ENCODE assay signal across 10 mouse cellular contexts in the genomic region with DNA sequence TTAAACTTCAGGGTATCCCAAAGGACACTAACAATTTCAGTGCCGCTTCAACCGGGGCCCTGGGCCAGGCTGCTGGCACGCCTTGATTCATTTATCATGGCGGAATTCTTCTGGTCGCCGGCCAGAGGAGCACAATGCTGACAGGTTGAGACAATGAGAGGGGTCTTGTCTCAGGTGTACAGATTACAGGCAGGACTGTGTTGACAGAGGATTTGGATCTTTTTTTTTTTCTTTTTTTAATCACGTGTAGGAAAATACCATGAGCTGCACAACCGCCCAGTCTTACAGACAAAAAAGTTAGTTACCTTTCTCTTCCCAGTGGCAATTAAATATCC.
DNase-seq lines count a peak whose midpoint lies in the region; ATAC-seq and TF ChIP-seq lines count a peak whose summit lies in the region.
"Had no signal": no experiment of that assay in that cellular context is flagged by ENCODE, and none has a peak within 500 bp of the region (broad histone marks: within the 10 kb centered on the region; RNA-seq: fewer than 3 reads in every experiment).

No protein-coding gene starts in this region.

- H3K4me3 ChIP-seq in heart, embryonic 16.5 days (ENCODE audit: low read length), result no peak overlapping the region
- no peak overlapping the region for H3K4me3 ChIP-seq in heart, embryonic 11.5 days (ENCODE audit: low read depth, low read length)
- no peak overlapping the region for H3K4me3 ChIP-seq in ES-Bruce4 (ENCODE audit: low read depth, low read length)
- H3K4me3 ChIP-seq in hindbrain, embryonic 11.5 days (ENCODE audit: low read depth, low read length), result no peak overlapping the region
- H3K4me3 ChIP-seq in midbrain, embryonic 14.5 days (replicated peaks; ENCODE audit: low read depth, low read length), result no peak overlapping the region
- H3K4me3 ChIP-seq: erythroblast, embryonic 14.5 days had no signal

- peak; percentile 23; the same call in 1 of the 2 replicates for ATAC-seq in heart, embryonic 16.5 days (replicated peaks; ENCODE audit: extremely low read depth, insufficient read depth, low FRiP score)
- ATAC-seq in heart, embryonic 11.5 days (replicated peaks; ENCODE audit: insufficient number of reproducible peaks, low FRiP score, low TSS enrichment), result no peak
- ATAC-seq in hindbrain, embryonic 11.5 days (ENCODE audit: low FRiP score), result no peak
- ATAC-seq in midbrain, embryonic 14.5 days (ENCODE audit: low FRiP score, low TSS enrichment), result no peak
- no peak for ATAC-seq in megakaryocyte progenitor cell, adult 5-6 weeks (replicated peaks; ENCODE audit: poor library complexity)

- H3K4me1 ChIP-seq in heart, embryonic 16.5 days (ENCODE audit: control insufficient read depth, insufficient read depth, low read length), result peaks cover 19% of the 10 kb centered on the region
- H3K4me1 ChIP-seq in heart, embryonic 11.5 days (ENCODE audit: control insufficient read depth, insufficient read depth, low read length), result peaks cover 6% of the 10 kb centered on the region; the same call in 1 of the 2 replicates
- no peaks in the 10 kb centered on the region for H3K4me1 ChIP-seq in ES-Bruce4 (ENCODE audit: control insufficient read depth, insufficient read depth, low read length)
- peaks cover 2% of the 10 kb centered on the region for H3K4me1 ChIP-seq in hindbrain, embryonic 11.5 days (replicated peaks; ENCODE audit: control insufficient read depth, insufficient read depth, low read length)
- H3K4me1 ChIP-seq in midbrain, embryonic 14.5 days (ENCODE audit: control insufficient read depth, insufficient read depth, low read length), result peaks cover 17% of the 10 kb centered on the region

- peak overlapping the region; percentile 40; the same call in 1 of the 2 replicates for H3K27ac ChIP-seq in heart, embryonic 16.5 days (ENCODE audit: low read length)
- H3K27ac ChIP-seq in heart, embryonic 11.5 days (ENCODE audit: low read depth, low read length), result no peak overlapping the region
- no peak overlapping the region for H3K27ac ChIP-seq in ES-Bruce4 (ENCODE audit: insufficient read depth, low read length)
- H3K27ac ChIP-seq in hindbrain, embryonic 11.5 days (ENCODE audit: low read depth, low read length), result peak overlapping the region; percentile 92
- peak overlapping the region; percentile 75 for H3K27ac ChIP-seq in midbrain, embryonic 14.5 days (replicated peaks; ENCODE audit: low read depth, low read length)
- H3K27ac ChIP-seq: macrophage had no signal

- 18% methylated on average over 8 of the region's 8 CpGs for WGBS in heart, embryonic 16.5 days
- WGBS in heart, embryonic 11.5 days (ENCODE audit: insufficient replicate concordance), result 41% methylated on average over 8 of the region's 8 CpGs
- WGBS in hindbrain, embryonic 11.5 days, result 27% methylated on average over 8 of the region's 8 CpGs
- 16% methylated on average over 8 of the region's 8 CpGs for WGBS in midbrain, embryonic 14.5 days

- no peak overlapping the region for H3K9ac ChIP-seq in heart, embryonic 16.5 days (ENCODE audit: low read length)
- H3K9ac ChIP-seq in heart, embryonic 11.5 days (ENCODE audit: low read depth, low read length), result no peak overlapping the region
- H3K9ac ChIP-seq in ES-Bruce4 (ENCODE audit: low read depth, poor library complexity, severe bottlenecking), result 0 out of 2 replicates have a peak overlapping the region, but pooled peaks have one; percentile 5
- H3K9ac ChIP-seq in hindbrain, embryonic 11.5 days (ENCODE audit: low read depth, low read length), result peak overlapping the region; percentile 46; the same call in 1 of the 2 replicates
- no peak overlapping the region for H3K9ac ChIP-seq in midbrain, embryonic 14.5 days (replicated peaks; ENCODE audit: low read length)

- no peak for DNase-seq in hindbrain, embryonic 11.5 days (ENCODE audit: low spot score)
- DNase-seq in midbrain, embryonic 14.5 days, result no peak
- DNase-seq in adrenal gland, adult (ENCODE audit: inconsistent age in 2 of 2, low spot score in 1 of 2), result no peak
- no peak for DNase-seq in yolk sac, embryonic 10.5 days (ENCODE audit: low spot score)

- H3K27me3 ChIP-seq in heart, embryonic 16.5 days (ENCODE audit: control insufficient read depth, insufficient read depth, low read length), result no peaks in the 10 kb centered on the region
- no peaks in the 10 kb centered on the region for H3K27me3 ChIP-seq in heart, embryonic 11.5 days (ENCODE audit: control insufficient read depth, insufficient read depth, low read length)
- no peaks in the 10 kb centered on the region for H3K27me3 ChIP-seq in ES-Bruce4 (ENCODE audit: control insufficient read depth, insufficient read depth, low read length, poor library complexity, severe bottlenecking)
- H3K27me3 ChIP-seq in hindbrain, embryonic 11.5 days (ENCODE audit: control insufficient read depth, insufficient read depth, low read length), result 0 out of 2 replicates have a peak, but pooled peaks cover 2% of the 10 kb centered on the region
- H3K27me3 ChIP-seq in midbrain, embryonic 14.5 days (ENCODE audit: control insufficient read depth, insufficient read depth, low read length), result 0 out of 2 replicates have a peak, but pooled peaks cover 3% of the 10 kb centered on the region

- TF ChIP-seq CTCF in ES-Bruce4 (IDR thresholded peaks at IDR 0.05; ENCODE audit: low read depth, low read length), result no peak

- TF ChIP-seq EP300 in ES-Bruce4 (IDR thresholded peaks at IDR 0.05; ENCODE audit: insufficient read depth, low read depth, low read length), result no peak

- H3K9me3 ChIP-seq in heart, embryonic 16.5 days (replicated peaks; ENCODE audit: control insufficient read depth, low read length), result no peaks in the 10 kb centered on the region
- no peaks in the 10 kb centered on the region for H3K9me3 ChIP-seq in heart, embryonic 11.5 days (replicated peaks; ENCODE audit: control insufficient read depth, low read length)
- H3K9me3 ChIP-seq in ES-Bruce4 (replicated peaks; ENCODE audit: control insufficient read depth, insufficient read depth, low read length, poor library complexity, severe bottlenecking), result no peaks in the 10 kb centered on the region
- no peaks in the 10 kb centered on the region for H3K9me3 ChIP-seq in hindbrain, embryonic 11.5 days (ENCODE audit: control insufficient read depth, low read length)
- no peaks in the 10 kb centered on the region for H3K9me3 ChIP-seq in midbrain, embryonic 14.5 days (ENCODE audit: control insufficient read depth, low read length)

- TF ChIP-seq POLR2A in ES-Bruce4 (IDR thresholded peaks at IDR 0.05; ENCODE audit: insufficient read depth, low read length), result no peak

- H3K4me2 ChIP-seq in heart, embryonic 16.5 days (ENCODE audit: low read depth, low read length), result peak overlapping the region; percentile 45
- H3K4me2 ChIP-seq in heart, embryonic 11.5 days, result no peak overlapping the region
- no peak overlapping the region for H3K4me2 ChIP-seq in hindbrain, embryonic 11.5 days (replicated peaks; ENCODE audit: low read depth, low read length)
- H3K4me2 ChIP-seq in midbrain, embryonic 14.5 days (ENCODE audit: low read length), result peak overlapping the region; percentile 20

- no peaks in the 10 kb centered on the region for H3K36me3 ChIP-seq in heart, embryonic 16.5 days (ENCODE audit: control insufficient read depth, insufficient read depth)
- H3K36me3 ChIP-seq in heart, embryonic 11.5 days (ENCODE audit: control insufficient read depth, insufficient read depth, low read length), result no peaks in the 10 kb centered on the region
- H3K36me3 ChIP-seq in ES-Bruce4 (ENCODE audit: control insufficient read depth, insufficient read depth, low read length, poor library complexity, severe bottlenecking), result no peaks in the 10 kb centered on the region
- no peaks in the 10 kb centered on the region for H3K36me3 ChIP-seq in hindbrain, embryonic 11.5 days (ENCODE audit: control insufficient read depth, insufficient read depth, low read length)
- no peaks in the 10 kb centered on the region for H3K36me3 ChIP-seq in midbrain, embryonic 14.5 days (ENCODE audit: control insufficient read depth, insufficient read depth, low read length)

Comparison
In these comparisons a context has a peak if more than half of its experiments do, and no peak if none do; other contexts are left out.
1. H3K27ac ChIP-seq: peak in heart, embryonic 16.5 days (single experiment), hindbrain, embryonic 11.5 days (single experiment) and midbrain, embryonic 14.5 days (single experiment); none in heart, embryonic 11.5 days (single experiment) and ES-Bruce4 (single experiment).
2. H3K4me2 ChIP-seq: peak in heart, embryonic 16.5 days (single experiment) and midbrain, embryonic 14.5 days (single experiment); none in heart, embryonic 11.5 days (single experiment) and hindbrain, embryonic 11.5 days (single experiment).
3. H3K9ac ChIP-seq: peak in ES-Bruce4 (single experiment) and hindbrain, embryonic 11.5 days (single experiment); none in heart, embryonic 16.5 days (single experiment), heart, embryonic 11.5 days (single experiment) and midbrain, embryonic 14.5 days (single experiment).